Mouse (Mus musculus) MEL (cell line): ENCODE data around the gene Cyp2d26.

Experiments
- EP300 ChIP-seq, 2 experiments: IDR thresholded peaks; 2 replicates each; pipeline ENCODE4 v1.6.1; 2011; ENCODE audit warnings: improper control_type of control experiment in 2 of 2, low read length in 2 of 2, low read depth in 1 of 2, mild to moderate bottlenecking in 1 of 2
- JUND ChIP-seq: IDR thresholded peaks from 2 replicates; pipeline ENCODE4 v1.6.1; 2011; ENCODE audit warnings: low read depth, mild to moderate bottlenecking, improper control_type of control experiment, low read length

DNA sequence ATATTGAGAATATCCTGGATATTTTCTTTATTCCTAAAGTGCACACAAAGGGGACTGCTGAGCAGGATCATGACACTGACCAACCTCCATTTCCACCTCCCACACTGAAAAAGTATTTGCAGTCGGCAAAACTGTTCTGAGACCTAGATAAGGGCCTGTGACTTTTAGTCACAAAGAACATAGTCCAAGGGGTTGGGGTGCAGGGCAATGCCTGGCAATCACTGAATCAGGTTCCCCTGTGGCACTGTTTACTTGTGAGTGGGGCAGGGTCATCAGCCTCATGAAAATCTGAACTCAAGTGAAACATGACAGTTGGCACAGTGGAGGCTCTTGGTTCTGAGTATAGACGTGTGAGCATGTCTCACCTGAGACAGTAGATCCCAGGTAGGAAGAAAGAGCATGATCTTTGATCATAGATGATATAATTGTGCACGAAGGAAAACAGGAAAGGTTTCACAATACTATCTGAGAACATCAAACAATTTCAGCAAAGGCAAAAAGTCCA, 1.9 kb upstream of the Cyp2d26 start:
- TF ChIP-seq JUND (no peak), EP300 (IDR thresholded peaks at IDR 0.05; ENCODE audit: low read depth in 1 of 2, low read length in 2 of 2) (no peak)
